Mouse (Mus musculus): ENCODE data around the gene Ncoa4. TPM values are rescaled to one million over a fixed set of nuclear protein-coding genes. Genes with fewer than 3 reads are reported as not detected.

Ncoa4 gene
- polyA plus RNA-seq, 1 experiment from 2014 or later, result 74.3 TPM

DNA sequence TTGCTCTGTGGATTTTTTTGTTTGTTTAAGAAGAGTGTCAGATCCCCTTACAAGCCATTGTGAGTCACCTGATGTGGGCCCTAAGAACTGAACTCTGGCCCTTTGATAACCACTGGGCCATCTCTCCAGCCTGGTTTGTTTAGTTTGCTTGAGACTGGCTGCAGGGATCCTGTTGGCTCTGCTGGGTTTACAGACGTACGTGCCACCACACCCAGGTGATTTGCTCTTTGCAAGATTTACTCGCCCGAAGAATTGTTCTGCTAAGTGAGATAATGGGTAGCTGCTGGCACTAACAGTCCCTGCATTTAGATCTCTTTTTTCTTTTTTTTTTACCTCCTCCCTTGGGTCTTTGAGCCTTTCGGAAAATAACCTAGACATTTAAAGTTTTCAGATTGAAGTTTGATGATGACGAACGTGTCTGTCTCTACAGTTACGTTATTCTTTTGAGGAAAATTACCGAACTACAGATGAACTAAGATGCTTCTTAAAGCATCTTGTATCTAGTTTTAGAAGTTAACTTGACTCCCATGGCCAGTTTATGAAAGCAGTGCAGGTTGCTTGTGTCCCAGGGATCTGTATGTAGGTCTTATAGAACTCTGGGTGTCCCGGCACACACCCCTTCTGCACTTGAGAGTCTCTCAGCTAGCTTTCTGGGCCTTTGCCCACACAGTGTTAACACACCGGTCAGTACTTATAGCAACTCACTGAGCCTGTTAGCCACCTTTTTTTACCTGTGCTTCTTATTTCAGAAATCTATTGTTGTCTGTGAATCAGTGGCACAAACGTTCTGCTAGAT lies 1.6 kb downstream of the Ncoa4 start:
- Histone ChIP-seq H3K4me2 (peak overlapping the region; percentile 89), H3K27ac (no peak overlapping the region), H3K4me1 (peaks cover 23% of the 10 kb centered on the region), H3K36me3 (no peaks in the 10 kb centered on the region), H3K27me3 (no peaks in the 10 kb centered on the region), H3K4me3 (peak overlapping the region; percentile 93; the same call in 1 of the 2 replicates), H3K9ac (peak overlapping the region; percentile 96; the same call in 1 of the 2 replicates), H3K9me3 (no peaks in the 10 kb centered on the region)
- WGBS, result 88% methylated on average over 12 of the region's 12 CpGs
- ATAC-seq (ENCODE audit: insufficient number of reproducible peaks, insufficient read depth, low FRiP score, low TSS enrichment, low read depth), result no peak

DNA sequence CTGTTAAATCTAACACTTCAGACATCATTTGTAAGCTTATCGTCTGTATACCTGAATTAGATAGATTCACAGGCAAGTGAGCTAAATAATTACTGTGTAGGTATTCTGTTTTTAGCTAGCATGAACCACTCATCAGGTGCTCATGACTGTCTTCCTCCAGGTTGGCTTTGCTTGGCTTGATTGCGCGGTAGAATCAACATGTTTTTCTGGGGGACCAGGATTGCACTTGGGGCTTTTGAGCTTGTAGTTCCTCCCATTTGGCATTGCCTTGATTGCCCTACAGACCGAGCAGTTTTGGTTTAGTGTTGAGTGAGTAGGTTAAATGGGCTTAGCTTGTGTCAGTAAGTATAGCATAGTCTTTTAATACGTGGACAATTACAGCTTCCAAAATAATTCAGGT lies 2.6 kb downstream of the Ncoa4 start:
- no peak for ATAC-seq (ENCODE audit: insufficient number of reproducible peaks, insufficient read depth, low FRiP score, low TSS enrichment, low read depth)
- Histone ChIP-seq H3K27ac (no peak overlapping the region), H3K9me3 (no peaks in the 10 kb centered on the region), H3K36me3 (no peaks in the 10 kb centered on the region), H3K9ac (no peak overlapping the region), H3K4me3 (no peak overlapping the region), H3K27me3 (no peaks in the 10 kb centered on the region), H3K4me1 (peaks cover 23% of the 10 kb centered on the region), H3K4me2 (no peak overlapping the region)
- WGBS, result 93% methylated on average over 5 of the region's 5 CpGs

DNA sequence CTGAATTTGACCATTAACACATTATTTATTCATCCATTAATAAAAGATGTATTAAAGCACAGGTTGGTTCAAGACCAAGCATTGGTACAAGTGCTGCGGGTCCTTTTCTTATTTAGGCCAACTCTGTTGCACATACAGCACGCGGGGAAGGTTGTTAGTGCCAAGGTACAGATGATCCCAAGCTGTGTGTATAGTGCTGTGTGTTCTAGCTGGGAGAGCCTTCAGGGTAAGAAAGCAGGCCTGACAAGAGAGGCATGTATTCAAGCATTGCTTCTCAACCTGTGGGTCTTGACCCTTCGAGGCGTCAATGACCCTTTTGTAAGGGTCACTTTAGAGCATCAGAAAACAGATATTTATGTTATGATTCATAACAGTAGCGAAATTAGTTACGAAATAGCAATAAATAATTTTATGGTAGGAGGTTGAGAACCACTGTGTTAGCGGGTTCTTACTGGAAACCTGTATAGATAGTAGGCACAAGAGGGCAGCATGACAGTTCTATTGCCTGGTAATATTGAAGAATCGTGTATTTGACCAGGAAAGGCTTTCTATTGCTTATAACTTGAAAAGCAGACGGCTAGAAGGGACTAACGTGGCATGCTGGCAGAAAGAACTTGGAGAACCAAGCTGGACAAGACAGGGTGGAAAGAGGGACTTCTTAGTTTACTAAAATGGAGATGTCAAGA lies 3.7 kb downstream of the Ncoa4 start:
- H3K4me2 ChIP-seq, result no peak overlapping the region
- peaks cover 27% of the 10 kb centered on the region for H3K4me1 ChIP-seq
- WGBS, result 89% methylated on average over 11 of the region's 11 CpGs
- no peaks in the 10 kb centered on the region for H3K27me3 ChIP-seq
- no peak overlapping the region for H3K4me3 ChIP-seq
- H3K9me3 ChIP-seq, result no peaks in the 10 kb centered on the region
- no peaks in the 10 kb centered on the region for H3K36me3 ChIP-seq
- no peak for ATAC-seq (ENCODE audit: insufficient number of reproducible peaks, insufficient read depth, low FRiP score, low TSS enrichment, low read depth)
- H3K27ac ChIP-seq, result no peak overlapping the region
- H3K9ac ChIP-seq, result no peak overlapping the region

DNA sequence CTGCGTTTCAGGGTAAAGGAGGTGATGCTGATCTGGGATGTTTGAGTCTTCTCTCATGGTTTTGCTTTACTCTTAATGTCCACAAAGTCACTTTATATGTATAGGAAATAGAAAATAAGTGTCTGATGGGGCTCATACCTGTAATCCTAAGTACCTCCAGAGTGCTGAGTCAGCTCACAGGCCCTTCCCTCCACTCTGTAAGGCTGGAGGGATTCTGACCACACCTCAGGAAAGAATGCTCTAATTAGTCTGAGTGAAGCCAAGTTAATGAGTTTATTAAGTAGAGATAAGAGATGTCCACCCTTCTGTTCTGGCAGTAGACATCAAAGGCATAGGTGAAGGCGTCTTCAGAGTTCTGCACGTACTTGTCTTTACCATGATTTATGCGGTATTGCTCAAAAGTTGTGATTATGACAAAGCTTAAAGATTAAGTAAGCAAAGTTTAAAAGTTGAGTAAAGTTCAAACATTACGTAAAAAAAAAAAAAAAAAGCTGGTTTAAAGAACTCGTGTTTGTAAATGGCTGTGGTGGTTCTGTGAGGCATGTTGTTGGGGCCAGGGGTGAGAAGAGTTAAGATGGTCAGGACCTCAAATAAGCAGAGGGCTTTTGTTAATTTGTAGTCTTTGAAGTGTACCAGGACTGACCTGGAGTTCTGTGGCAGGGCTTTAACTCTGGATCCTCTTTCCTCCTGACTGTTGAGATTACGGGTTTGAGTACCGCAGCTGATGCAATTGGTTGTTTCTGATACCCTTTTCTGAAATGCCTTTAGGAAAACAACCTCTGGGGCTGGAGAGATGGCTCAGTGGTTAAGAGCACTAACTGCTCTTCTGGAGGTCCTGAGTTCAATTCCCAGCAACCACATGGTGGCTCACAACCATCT lies 4.7 kb downstream of the Ncoa4 start:
- Histone ChIP-seq H3K4me2 (0 out of 2 replicates have a peak overlapping the region, but pooled peaks have one; percentile 86), H3K36me3 (no peaks in the 10 kb centered on the region), H3K27ac (no peak overlapping the region), H3K4me1 (peaks cover 28% of the 10 kb centered on the region), H3K27me3 (no peaks in the 10 kb centered on the region), H3K9ac (no peak overlapping the region), H3K9me3 (no peaks in the 10 kb centered on the region), H3K4me3 (no peak overlapping the region)
- no peak for ATAC-seq (ENCODE audit: insufficient number of reproducible peaks, insufficient read depth, low FRiP score, low TSS enrichment, low read depth)
- WGBS, result 78% methylated on average over 8 of the region's 8 CpGs

- WGBS, result under 1% methylated on average over 42 of the region's 42 CpGs
- no peaks in the 10 kb centered on the region for H3K36me3 ChIP-seq
- H3K4me2 ChIP-seq, result peak overlapping the region; percentile 86
- peaks cover 25% of the 10 kb centered on the region for H3K4me1 ChIP-seq
- peak; percentile 56; the same call in 1 of the 2 replicates for ATAC-seq (ENCODE audit: insufficient number of reproducible peaks, insufficient read depth, low FRiP score, low TSS enrichment, low read depth)
- peak overlapping the region; percentile 41 for H3K27ac ChIP-seq
- H3K9me3 ChIP-seq, result no peaks in the 10 kb centered on the region
- peak overlapping the region; percentile 49 for H3K4me3 ChIP-seq
- H3K9ac ChIP-seq, result peak overlapping the region; percentile 70
- no peaks in the 10 kb centered on the region for H3K27me3 ChIP-seq
Observed at GRCm38 (mm10) chr14:32165278-32166061, 5.8 kb downstream of the Ncoa4 start.

DNA sequence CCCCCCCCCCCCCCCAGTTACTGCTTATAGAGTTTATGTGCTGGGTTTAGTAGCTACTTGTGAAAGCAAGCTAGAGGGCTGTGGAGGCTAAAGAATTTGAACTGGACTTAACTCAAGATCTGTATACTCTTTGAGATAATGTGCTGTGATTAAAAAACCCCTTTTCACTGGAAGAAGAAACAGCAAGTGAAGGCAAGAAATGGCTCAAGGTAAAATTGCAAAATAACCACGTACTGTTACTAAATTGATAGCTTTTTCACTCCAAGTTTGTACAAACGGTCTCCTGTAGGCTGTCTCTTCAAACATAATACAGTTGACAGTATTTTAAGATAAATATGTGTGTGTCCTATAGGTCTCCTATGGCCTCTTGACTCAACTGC lies 6.4 kb downstream of the Ncoa4 start:
- H3K9ac ChIP-seq, result no peak overlapping the region
- H3K4me1 ChIP-seq, result peaks cover 19% of the 10 kb centered on the region
- H3K4me2 ChIP-seq, result peak overlapping the region; percentile 86
- H3K27me3 ChIP-seq, result no peaks in the 10 kb centered on the region
- ATAC-seq (ENCODE audit: insufficient number of reproducible peaks, insufficient read depth, low FRiP score, low TSS enrichment, low read depth), result no peak
- peak overlapping the region; percentile 49; the same call in 1 of the 2 replicates for H3K4me3 ChIP-seq
- H3K27ac ChIP-seq, result no peak overlapping the region
- H3K9me3 ChIP-seq, result no peaks in the 10 kb centered on the region
- 64% methylated on average over 2 of the region's 2 CpGs for WGBS
- H3K36me3 ChIP-seq, result 0 out of 2 replicates have a peak, but pooled peaks cover 4% of the 10 kb centered on the region

DNA sequence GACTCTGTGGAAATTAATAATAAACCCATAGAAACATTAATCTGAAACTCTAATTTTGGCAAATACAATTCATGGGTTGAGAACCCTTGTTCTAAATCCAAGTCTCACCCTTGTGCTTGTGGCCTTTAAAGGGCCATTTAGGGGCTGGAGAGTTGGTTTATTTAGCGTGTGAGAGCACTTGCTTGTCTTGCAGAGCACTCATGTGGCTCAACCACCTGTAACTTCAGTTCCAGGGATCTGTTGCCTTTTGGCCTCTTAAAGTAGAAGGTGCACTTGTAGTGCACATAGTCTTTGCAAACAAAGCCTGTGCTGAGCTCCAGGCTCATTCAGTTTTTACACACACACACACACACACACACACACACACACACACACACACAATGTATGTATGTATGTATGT lies 7.2 kb downstream of the Ncoa4 start:
- Histone ChIP-seq H3K4me1 (peaks cover 17% of the 10 kb centered on the region), H3K9ac (no peak overlapping the region), H3K27me3 (no peaks in the 10 kb centered on the region), H3K36me3 (0 out of 2 replicates have a peak, but pooled peaks cover 6% of the 10 kb centered on the region), H3K4me2 (0 out of 2 replicates have a peak overlapping the region, but pooled peaks have one; percentile 86), H3K9me3 (no peaks in the 10 kb centered on the region), H3K27ac (no peak overlapping the region), H3K4me3 (no peak overlapping the region)
- no peak for ATAC-seq (ENCODE audit: insufficient number of reproducible peaks, insufficient read depth, low FRiP score, low TSS enrichment, low read depth)
- 82% methylated on average over 1 of the region's 1 CpGs for WGBS

- WGBS, result 83% methylated on average over 5 of the region's 5 CpGs
- H3K36me3 ChIP-seq, result 0 out of 2 replicates have a peak, but pooled peaks cover 6% of the 10 kb centered on the region
- H3K4me2 ChIP-seq, result no peak overlapping the region
- no peak overlapping the region for H3K9ac ChIP-seq
- H3K4me1 ChIP-seq, result peaks cover 17% of the 10 kb centered on the region
- no peak overlapping the region for H3K27ac ChIP-seq
- no peak overlapping the region for H3K4me3 ChIP-seq
- no peak for ATAC-seq (ENCODE audit: insufficient number of reproducible peaks, insufficient read depth, low FRiP score, low TSS enrichment, low read depth)
- no peaks in the 10 kb centered on the region for H3K27me3 ChIP-seq
- H3K9me3 ChIP-seq, result no peaks in the 10 kb centered on the region
Observed at GRCm38 (mm10) chr14:32167326-32167725, 7.7 kb downstream of the Ncoa4 start.

DNA sequence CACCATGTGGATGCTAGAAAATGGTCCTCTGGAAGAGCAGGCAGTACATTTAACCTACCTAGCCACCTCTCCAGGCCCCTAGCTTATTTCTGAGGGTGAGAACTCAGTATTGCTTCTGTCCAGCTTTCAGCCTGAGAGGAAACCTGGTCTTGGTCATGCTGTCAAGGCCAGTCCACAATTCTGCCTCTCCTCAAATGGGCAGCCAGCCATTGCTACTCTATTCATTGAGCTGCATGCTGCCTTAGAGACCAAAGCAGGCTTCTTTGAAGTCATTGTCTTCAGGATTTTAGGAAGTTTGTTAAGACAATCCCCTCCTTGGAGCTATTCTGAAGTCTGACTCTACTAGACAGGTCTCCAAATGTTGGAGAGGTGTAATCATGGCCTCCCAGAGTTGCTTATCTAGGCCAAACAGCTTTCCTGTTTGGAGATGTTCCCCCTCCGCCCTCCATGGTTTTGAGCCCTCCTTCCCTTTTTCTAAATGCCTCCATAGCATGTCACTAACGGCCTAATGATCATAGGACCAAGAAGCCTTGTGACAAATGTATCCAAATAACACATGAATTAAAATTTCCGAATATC lies 9.1 kb downstream of the Ncoa4 start:
- no peak for ATAC-seq (ENCODE audit: insufficient number of reproducible peaks, insufficient read depth, low FRiP score, low TSS enrichment, low read depth)
- Histone ChIP-seq H3K4me3 (no peak overlapping the region), H3K9me3 (no peaks in the 10 kb centered on the region), H3K27ac (no peak overlapping the region), H3K4me1 (peaks cover 17% of the 10 kb centered on the region), H3K9ac (no peak overlapping the region), H3K36me3 (peaks cover 16% of the 10 kb centered on the region), H3K4me2 (no peak overlapping the region), H3K27me3 (no peaks in the 10 kb centered on the region)
- WGBS, result 78% methylated on average over 3 of the region's 3 CpGs

GRCm38 (mm10) chr14:32170137-32170536 lies 10.5 kb downstream of the Ncoa4 start:
- Histone ChIP-seq H3K36me3 (peaks cover 25% of the 10 kb centered on the region), H3K9me3 (no peaks in the 10 kb centered on the region), H3K4me3 (no peak overlapping the region), H3K27me3 (no peaks in the 10 kb centered on the region), H3K4me1 (peaks cover 11% of the 10 kb centered on the region), H3K9ac (no peak overlapping the region), H3K27ac (no peak overlapping the region), H3K4me2 (no peak overlapping the region)
- ATAC-seq (ENCODE audit: insufficient number of reproducible peaks, insufficient read depth, low FRiP score, low TSS enrichment, low read depth), result no peak
- WGBS, result 81% methylated on average over 4 of the region's 4 CpGs
